Mouse (Mus musculus): ENCODE measurements around the gene Stat3. TPM values are rescaled to one million over a fixed set of nuclear protein-coding genes. Genes with fewer than 3 reads are reported as not detected.
A peak's percentile ranks its signal among the peaks of the same experiment; 100 is the strongest.

Stat3 gene
- total and polyA plus RNA-seq, 3 experiments = 25.7 to 249 (median 64.7) TPM

GRCm38 (mm10) chr11:100948317-100948716 is 9.0 kb upstream of the Stat3 start:
- no peaks in the 10 kb centered on the region for H3K27me3 ChIP-seq (ENCODE audit: control insufficient read depth in 1 of 2, insufficient read depth in 2 of 2, low read length in 2 of 2)
- H3K79me2 ChIP-seq (ENCODE audit: control insufficient read depth, insufficient read depth, low read length, poor library complexity) = no peaks in the 10 kb centered on the region
- H3K9me3 ChIP-seq (replicated peaks; ENCODE audit: insufficient read depth, low read length) = no peaks in the 10 kb centered on the region
- H3K36me3 ChIP-seq (ENCODE audit: control insufficient read depth in 1 of 2, insufficient read depth in 2 of 2, low read length in 2 of 2) = no peaks in the 10 kb centered on the region
- H3K27ac ChIP-seq (ENCODE audit: control insufficient read depth, low read depth, low read length) = no peak overlapping the region
- no peak overlapping the region for H3K9ac ChIP-seq (ENCODE audit: control insufficient read depth, low read depth, low read length, poor library complexity, severe bottlenecking)
- peaks cover 0 to 6% of the 10 kb centered on the region in 2 experiments; a peak in 3 of 4 replicates for H3K4me1 ChIP-seq (ENCODE audit: control insufficient read depth in 1 of 2, insufficient read depth in 2 of 2, low read length in 2 of 2)
- H3K4me3 ChIP-seq (ENCODE audit: control insufficient read depth in 1 of 2, insufficient read depth in 1 of 2, low read depth in 2 of 2, low read length in 2 of 2) = no peak overlapping the region
- DNase-seq (ENCODE audit: low read depth, low spot score) = no peak
- no peak for TF ChIP-seq POLR2AphosphoS2 (IDR thresholded peaks at IDR 0.05; ENCODE audit: low read length)
- TF ChIP-seq ZKSCAN1 (IDR thresholded peaks at IDR 0.05; ENCODE audit: low read depth, low read length) = no peak
- TF ChIP-seq ZNF384 (IDR thresholded peaks at IDR 0.05; ENCODE audit: low read depth, low read length) = no peak
- TF ChIP-seq ELF1 (IDR thresholded peaks at IDR 0.05; ENCODE audit: low read depth, low read length) = no peak
- TF ChIP-seq BHLHE40 (IDR thresholded peaks at IDR 0.05; ENCODE audit: borderline replicate concordance, low read depth, low read length) = peak; percentile 89
- TF ChIP-seq MEF2A (IDR thresholded peaks at IDR 0.05; ENCODE audit: extremely low read depth, insufficient replicate concordance, low read depth, low read length, poor library complexity, severe bottlenecking) = no peak
- TF ChIP-seq RCOR1 (IDR thresholded peaks at IDR 0.05; ENCODE audit: low read depth, low read length) = peak; percentile 58
- TF ChIP-seq MYC (IDR thresholded peaks at IDR 0.05; ENCODE audit: low read depth, low read length) = 0 out of 2 replicates have a peak, but pooled peaks have one; percentile 40
- no peak for TF ChIP-seq E2F4 (IDR thresholded peaks at IDR 0.05; ENCODE audit: borderline replicate concordance, low read depth, low read length)
- no peak for TF ChIP-seq ZMIZ1 (IDR thresholded peaks at IDR 0.05; ENCODE audit: low read depth, low read length)
- no peak; the same call in 1 of the 2 replicates for TF ChIP-seq SIN3A (IDR thresholded peaks at IDR 0.05; ENCODE audit: low read length)
- no peak for TF ChIP-seq HCFC1 (IDR thresholded peaks at IDR 0.05; ENCODE audit: low read depth, low read length)
- no peak for TF ChIP-seq CHD2 (IDR thresholded peaks at IDR 0.05; ENCODE audit: low read length)
- TF ChIP-seq NELFE (IDR thresholded peaks at IDR 0.05; ENCODE audit: low read depth, low read length) = no peak
- peak; percentile 38; the same call in 1 of the 2 replicates for TF ChIP-seq MAX (IDR thresholded peaks at IDR 0.05; ENCODE audit: low read length)
- TF ChIP-seq USF2 (IDR thresholded peaks at IDR 0.05; ENCODE audit: borderline replicate concordance in 1 of 2, insufficient read depth in 1 of 2, low read depth in 1 of 2, low read length in 2 of 2) = no peak
- TF ChIP-seq KAT2A (conservative IDR thresholded peaks at IDR 0.05; ENCODE audit: low read depth, low read length) = no peak
- no peak for TF ChIP-seq MYB (IDR thresholded peaks at IDR 0.05; ENCODE audit: low read depth, low read length)
- TF ChIP-seq GABPA (IDR thresholded peaks at IDR 0.05; ENCODE audit: low read depth, low read length) = no peak
- TF ChIP-seq TCF12 (IDR thresholded peaks at IDR 0.05; ENCODE audit: low read depth, low read length) = peak; percentile 38; the same call in 1 of the 2 replicates
- no peak for TF ChIP-seq CTCF (IDR thresholded peaks at IDR 0.05 in 2 of 3, conservative IDR thresholded peaks at IDR 0.05 in 1 of 3; ENCODE audit: control insufficient read depth in 1 of 3, insufficient read depth in 1 of 3, low read depth in 2 of 3, low read length in 3 of 3, poor library complexity in 1 of 3, severe bottlenecking in 1 of 3)
- TF ChIP-seq ETS1 (IDR thresholded peaks at IDR 0.05; ENCODE audit: low read depth, low read length) = no peak
- TF ChIP-seq POLR2AphosphoS5 (IDR thresholded peaks at IDR 0.05; ENCODE audit: borderline replicate concordance, low read depth, low read length) = no peak
- no peak for TF ChIP-seq NRF1 (IDR thresholded peaks at IDR 0.05; ENCODE audit: insufficient read depth, low read depth, low read length, poor library complexity, severe bottlenecking)
- TF ChIP-seq MAZ (IDR thresholded peaks at IDR 0.05; ENCODE audit: low read depth, low read length) = no peak
- no peak for TF ChIP-seq MXI1 (IDR thresholded peaks at IDR 0.05; ENCODE audit: low read depth, low read length)
- no peak for TF ChIP-seq MAFK (IDR thresholded peaks at IDR 0.05; ENCODE audit: borderline replicate concordance, low read depth, low read length)
- no peak for TF ChIP-seq TBP (IDR thresholded peaks at IDR 0.05; ENCODE audit: low read depth, low read length)
- TF ChIP-seq GATA1 (IDR thresholded peaks at IDR 0.05; ENCODE audit: low read depth, low read length) = peak; percentile 57
- TF ChIP-seq EP300 (IDR thresholded peaks at IDR 0.05; ENCODE audit: low read depth in 1 of 2, low read length in 2 of 2) = peak in 1 of 2 experiments; percentile 45; a peak in 1 of 4 replicates
- no peak for TF ChIP-seq TAL1 (IDR thresholded peaks at IDR 0.05; ENCODE audit: low read length)
- no peak for TF ChIP-seq RAD21 (IDR thresholded peaks at IDR 0.05; ENCODE audit: low read depth, low read length)
- TF ChIP-seq USF1 (IDR thresholded peaks at IDR 0.05; ENCODE audit: low read depth, low read length) = peak; percentile 34; the same call in 1 of the 2 replicates
- TF ChIP-seq SMC3 (IDR thresholded peaks at IDR 0.05; ENCODE audit: low read depth, low read length) = no peak
- TF ChIP-seq CHD1 (IDR thresholded peaks at IDR 0.05; ENCODE audit: low read depth, low read length) = no peak
- no peak for TF ChIP-seq POLR2A (IDR thresholded peaks at IDR 0.05; ENCODE audit: control insufficient read depth in 1 of 2, insufficient read depth in 1 of 2, low read depth in 1 of 2, low read length in 2 of 2, poor library complexity in 1 of 2)
- TF ChIP-seq UBTF (IDR thresholded peaks at IDR 0.05; ENCODE audit: borderline replicate concordance, insufficient read depth, low read depth, low read length) = no peak
- TF ChIP-seq JUND (IDR thresholded peaks at IDR 0.05; ENCODE audit: low read depth, low read length) = no peak

Data from MEL (cell line).